Mouse (Mus musculus) midbrain, embryonic 16.5 days (tissue): ENCODE measurements around the gene Ablim1. TPM values are rescaled to one million over a fixed set of nuclear protein-coding genes. Genes with fewer than 3 reads are reported as not detected.

ENCODE experiments used
- ATAC-seq: fragments of 200-750 bp; cut with Nextera tagmentation; 2 replicates; pipeline ENCODE4 v1.8.0; 2017; ENCODE audit warnings: moderate TSS enrichment
- H3K27ac ChIP-seq: fragments of 300-500 bp; sonication (generic); 2 replicates; pipeline ENCODE4 v1.5.1; 2014; ENCODE audit warnings: mild to moderate bottlenecking, low read length, mixed read lengths
- H3K27me3 ChIP-seq: fragments of 300-500 bp; sonication (generic); 2 replicates; pipeline ENCODE4 v1.6.1; 2014; ENCODE audit warnings: low read depth, low read length, mixed read lengths; ENCODE audit not compliant: control insufficient read depth, insufficient read depth
- H3K36me3 ChIP-seq: fragments of 300-500 bp; sonication (generic); 2 replicates; pipeline ENCODE4 v1.6.1; 2014; ENCODE audit warnings: mild to moderate bottlenecking, low read length, moderate library complexity, mixed read lengths; ENCODE audit not compliant: control insufficient read depth, insufficient read depth
- H3K4me1 ChIP-seq: fragments of 300-500 bp; sonication (generic); 2 replicates; pipeline ENCODE4 v1.6.1; 2014; ENCODE audit warnings: mild to moderate bottlenecking, low read length, mixed read lengths; ENCODE audit not compliant: control insufficient read depth, insufficient read depth
- H3K4me2 ChIP-seq: fragments of 300-500 bp; sonication (generic); 2 replicates; pipeline ENCODE4 v1.6.1; 2014; ENCODE audit warnings: mild to moderate bottlenecking, low read length, mixed read lengths
- H3K4me3 ChIP-seq: fragments of 300-500 bp; sonication (generic); 2 replicates; pipeline ENCODE4 v1.5.1; 2014; ENCODE audit warnings: low read depth, mild to moderate bottlenecking, low read length, moderate library complexity, mixed read lengths
- H3K9ac ChIP-seq: fragments of 300-500 bp; sonication (generic); 2 replicates; pipeline ENCODE4 v1.6.1; 2014; ENCODE audit warnings: low read depth, low read length, mixed read lengths
- H3K9me3 ChIP-seq: fragments of 300-500 bp; sonication (generic); replicated peaks from 2 replicates; pipeline ENCODE4 v1.6.1; 2014; ENCODE audit warnings: mild to moderate bottlenecking, low read length, mixed read lengths; ENCODE audit not compliant: control insufficient read depth, poor library complexity, severe bottlenecking
- WGBS: fragments of 180-500 bp; shearing (Covaris S2); extraction: QIAGEN DNeasy Blood & Tissue Kit; methylation state at CpG from one replicate; pipeline ENCODE4 v1.1.7; 2014; 5-methylcytosine and 5-hydroxymethylcytosine counted together
- polyA plus RNA-seq: library from polyadenylated mRNA; unstranded; fragments of >200 nt; fragmentation: Nextera tagmentation; extraction: Ambion mirVana; gene quantifications from 2 replicates; pipeline ENCODE4 v1.2.1, GENCODE M21; 2015

Ablim1 gene
- polyA plus RNA-seq, 1 experiment from 2014 or later: 66.2 TPM

DNA sequence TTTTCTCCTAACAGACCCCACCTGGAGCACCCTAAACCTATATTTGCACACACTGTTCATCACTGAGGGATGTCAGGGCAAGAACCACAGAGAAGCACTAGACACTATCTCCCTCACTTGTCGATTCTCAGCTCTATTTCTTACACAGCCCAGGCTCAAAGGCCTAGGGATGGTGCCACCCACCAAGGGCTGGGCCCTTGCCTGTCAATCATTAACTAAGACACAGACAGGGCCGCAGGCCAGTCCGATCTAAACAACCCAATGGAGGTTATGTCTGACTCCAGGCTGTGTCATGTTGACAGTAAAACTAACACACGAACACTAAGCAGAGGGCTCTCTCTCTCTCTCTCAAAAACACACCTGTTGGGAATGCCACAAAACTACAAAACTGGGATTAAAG, 316.4 kb downstream of the Ablim1 start:
- ATAC-seq: no peak
- H3K36me3 ChIP-seq: no peaks in the 10 kb centered on the region
- WGBS: 86% methylated on average over 4 of the region's 4 CpGs
- H3K9ac ChIP-seq: no peak overlapping the region
- no peak overlapping the region for H3K4me2 ChIP-seq
- no peak overlapping the region for H3K4me3 ChIP-seq
- no peaks in the 10 kb centered on the region for H3K27me3 ChIP-seq
- 0 out of 2 replicates have a peak overlapping the region, but pooled peaks have one; percentile 15 for H3K27ac ChIP-seq
- H3K9me3 ChIP-seq: no peaks in the 10 kb centered on the region
- peaks cover 8% of the 10 kb centered on the region for H3K4me1 ChIP-seq

DNA sequence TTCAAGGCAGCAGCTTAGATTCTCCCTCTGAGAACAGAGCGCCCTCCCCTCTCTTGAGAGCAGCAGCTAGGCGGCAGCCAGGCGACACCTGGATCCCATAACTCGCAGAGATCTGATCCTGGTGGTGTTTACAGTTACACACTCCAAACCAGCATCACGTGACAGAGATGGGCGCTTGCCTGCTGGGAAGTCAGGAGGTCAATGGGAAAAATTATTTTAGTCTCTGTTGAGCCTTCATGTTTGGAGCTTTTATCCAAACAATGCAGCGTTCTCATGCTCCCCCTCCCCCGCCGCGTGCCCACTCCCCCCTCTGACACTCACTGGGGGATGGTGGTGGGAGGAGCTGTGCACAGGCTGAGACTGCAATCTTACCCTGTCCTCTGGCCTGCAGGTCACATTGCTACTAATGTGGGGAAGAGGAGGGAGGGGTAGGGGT, 317.5 kb downstream of the Ablim1 start:
- ATAC-seq: peak; percentile 66; the same call in 1 of the 2 replicates
- peak overlapping the region; percentile 50 for H3K27ac ChIP-seq
- H3K4me3 ChIP-seq: no peak overlapping the region
- H3K4me1 ChIP-seq: peaks cover 8% of the 10 kb centered on the region
- 0 out of 2 replicates have a peak overlapping the region, but pooled peaks have one; percentile 7 for H3K9ac ChIP-seq
- no peaks in the 10 kb centered on the region for H3K9me3 ChIP-seq
- peak overlapping the region; percentile 41 for H3K4me2 ChIP-seq
- H3K27me3 ChIP-seq: no peaks in the 10 kb centered on the region
- WGBS: 5% methylated on average over 10 of the region's 10 CpGs
- no peaks in the 10 kb centered on the region for H3K36me3 ChIP-seq

- Histone ChIP-seq H3K4me3 (no peak overlapping the region), H3K9ac (no peak overlapping the region), H3K4me2 (no peak overlapping the region), H3K27ac (no peak overlapping the region), H3K4me1 (peaks cover 14% of the 10 kb centered on the region), H3K36me3 (no peaks in the 10 kb centered on the region), H3K27me3 (no peaks in the 10 kb centered on the region), H3K9me3 (no peaks in the 10 kb centered on the region)
- 92% methylated on average over 4 of the region's 4 CpGs for WGBS
- no peak for ATAC-seq
Observed at GRCm38 (mm10) chr19:56995441-56995840, 319.3 kb downstream of the Ablim1 start.

- ATAC-seq: no peak
- no peak overlapping the region for H3K27ac ChIP-seq
- WGBS: 63% methylated on average over 4 of the region's 4 CpGs
- H3K4me2 ChIP-seq: no peak overlapping the region
- peaks cover 21% of the 10 kb centered on the region for H3K4me1 ChIP-seq
- no peak overlapping the region for H3K4me3 ChIP-seq
- H3K27me3 ChIP-seq: no peaks in the 10 kb centered on the region
- no peaks in the 10 kb centered on the region for H3K9me3 ChIP-seq
- H3K36me3 ChIP-seq: no peaks in the 10 kb centered on the region
- no peak overlapping the region for H3K9ac ChIP-seq
Observed at GRCm38 (mm10) chr19:56994653-56995052, 320.1 kb downstream of the Ablim1 start.

DNA sequence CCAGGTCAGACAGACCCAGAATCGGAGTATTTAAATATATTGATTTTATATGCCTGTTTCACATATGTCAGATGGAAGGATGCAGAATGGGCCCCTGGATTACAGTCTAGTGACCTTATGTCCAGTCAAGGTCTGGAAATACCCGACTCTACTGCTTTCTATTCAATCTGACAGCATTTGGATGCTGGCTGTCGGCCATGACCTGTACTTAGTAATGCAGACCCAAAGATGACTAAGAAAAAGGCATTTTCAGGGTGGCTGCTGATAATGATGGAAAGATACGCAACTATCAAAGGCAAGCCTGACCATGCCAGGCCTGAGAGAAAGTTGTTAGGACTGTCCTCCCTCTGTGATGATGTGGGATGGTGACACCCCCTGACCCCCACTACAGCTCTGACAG, 321.0 kb downstream of the Ablim1 start:
- Histone ChIP-seq H3K9me3 (no peaks in the 10 kb centered on the region), H3K36me3 (no peaks in the 10 kb centered on the region), H3K9ac (no peak overlapping the region), H3K4me3 (no peak overlapping the region), H3K27ac (no peak overlapping the region), H3K4me1 (peaks cover 23% of the 10 kb centered on the region), H3K27me3 (no peaks in the 10 kb centered on the region), H3K4me2 (no peak overlapping the region)
- no peak for ATAC-seq
- 77% methylated on average over 4 of the region's 4 CpGs for WGBS

DNA sequence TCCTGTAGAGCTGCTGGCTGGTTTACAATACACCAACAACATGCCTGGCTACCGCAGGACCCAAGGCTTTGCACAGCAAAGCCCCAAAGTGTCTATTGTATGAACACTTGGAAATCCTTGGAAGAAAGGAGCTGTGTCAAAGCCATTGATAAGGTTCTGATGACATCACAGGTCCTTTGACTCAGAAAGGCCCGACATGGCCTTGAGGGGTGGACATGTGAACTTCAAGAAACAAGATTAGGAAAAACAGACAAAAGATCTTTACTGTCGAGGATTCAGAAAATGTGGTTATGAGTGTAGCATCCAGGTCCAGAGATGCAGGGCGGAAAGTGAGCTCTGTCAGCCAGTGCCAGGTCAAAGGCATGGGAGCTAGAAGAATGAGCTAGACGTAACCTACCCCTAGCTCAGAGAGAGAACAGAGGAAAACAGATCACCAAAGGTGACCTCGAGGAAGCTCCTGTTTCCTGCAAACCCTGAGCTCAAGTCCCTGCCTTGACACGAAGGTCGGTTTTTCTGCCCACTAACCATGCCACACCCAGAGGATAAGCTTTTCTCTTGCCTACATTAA, 321.7 kb downstream of the Ablim1 start:
- H3K4me1 ChIP-seq: peaks cover 23% of the 10 kb centered on the region
- WGBS: 71% methylated on average over 8 of the region's 8 CpGs
- no peak for ATAC-seq

DNA sequence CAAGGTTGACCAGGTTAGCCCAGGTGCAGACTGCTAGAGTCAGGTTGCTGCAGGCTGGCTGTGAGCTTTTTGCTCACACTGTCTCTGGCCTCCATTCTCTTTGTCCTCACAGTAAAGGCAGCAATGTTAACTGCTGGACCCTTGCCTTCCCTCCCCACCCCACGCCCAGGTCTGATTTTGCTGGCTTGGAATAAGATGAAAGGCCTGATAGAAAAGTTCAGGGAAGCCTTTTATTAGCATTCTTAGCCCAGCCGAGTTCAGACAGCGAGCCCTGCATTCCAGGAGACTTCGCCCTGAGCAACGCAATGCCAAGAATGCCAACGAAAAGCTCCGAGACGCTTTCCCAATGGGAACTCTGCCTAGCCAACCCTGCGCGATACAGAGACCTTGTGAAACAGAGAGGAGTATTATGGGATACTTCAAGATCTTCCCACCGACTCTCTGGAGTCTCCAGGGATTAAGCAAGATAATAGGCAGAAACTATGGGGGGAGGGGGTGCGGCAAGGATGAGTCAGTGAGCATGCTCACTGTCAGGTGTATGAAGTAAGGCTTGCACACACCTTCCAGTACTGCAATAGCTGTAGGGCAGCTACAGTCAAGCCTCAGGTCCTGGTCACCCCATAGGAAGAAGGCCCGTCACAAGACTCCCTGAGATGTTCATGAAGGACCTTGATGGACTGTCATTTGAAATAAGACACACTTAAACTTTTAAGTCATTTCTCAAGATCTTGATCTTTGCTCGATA, 324.2 kb downstream of the Ablim1 start:
- ATAC-seq: peak; percentile 83
- WGBS: 12% methylated on average over 14 of the region's 14 CpGs
- H3K36me3 ChIP-seq: no peaks in the 10 kb centered on the region
- H3K27ac ChIP-seq: peak overlapping the region; percentile 58
- H3K4me2 ChIP-seq: peak overlapping the region; percentile 30
- H3K4me3 ChIP-seq: no peak overlapping the region
- no peak overlapping the region; the same call in 1 of the 2 replicates for H3K9ac ChIP-seq
- no peaks in the 10 kb centered on the region for H3K9me3 ChIP-seq
- no peaks in the 10 kb centered on the region for H3K27me3 ChIP-seq
- H3K4me1 ChIP-seq: peaks cover 14% of the 10 kb centered on the region

More for the DNA sequence above, 321.7 kb downstream of the Ablim1 start:
- no peaks in the 10 kb centered on the region for H3K36me3 ChIP-seq
- no peak overlapping the region for H3K4me3 ChIP-seq
- no peak overlapping the region for H3K9ac ChIP-seq
- no peaks in the 10 kb centered on the region for H3K9me3 ChIP-seq
- H3K27me3 ChIP-seq: no peaks in the 10 kb centered on the region
- H3K4me2 ChIP-seq: no peak overlapping the region
- no peak overlapping the region for H3K27ac ChIP-seq

DNA sequence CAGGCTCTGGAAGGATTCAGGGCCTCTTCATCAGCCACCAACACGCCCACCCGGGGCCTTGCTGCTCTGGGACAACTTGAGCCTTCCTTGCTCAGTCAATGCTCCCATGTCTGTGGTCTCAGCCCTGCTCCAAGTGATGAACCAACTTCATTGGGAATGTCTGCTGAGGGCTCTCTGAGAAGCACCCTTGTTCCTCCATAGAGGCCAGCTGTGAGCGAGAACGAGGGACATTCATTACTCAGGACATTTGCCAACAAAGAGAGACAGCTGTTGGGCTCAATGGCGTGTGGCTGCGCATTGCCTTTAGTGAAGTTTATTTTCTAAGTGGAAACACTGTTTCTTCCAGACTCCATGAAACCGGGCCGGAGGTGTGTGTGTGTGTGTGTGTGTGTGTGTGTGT, 325.5 kb downstream of the Ablim1 start:
- Histone ChIP-seq H3K4me3 (no peak overlapping the region), H3K4me1 (peaks cover 14% of the 10 kb centered on the region), H3K27ac (no peak overlapping the region), H3K9me3 (no peaks in the 10 kb centered on the region), H3K36me3 (no peaks in the 10 kb centered on the region), H3K4me2 (no peak overlapping the region), H3K9ac (no peak overlapping the region), H3K27me3 (no peaks in the 10 kb centered on the region)
- WGBS: 79% methylated on average over 8 of the region's 8 CpGs
- no peak for ATAC-seq

- no peak for ATAC-seq
- no peak overlapping the region for H3K9ac ChIP-seq
- no peaks in the 10 kb centered on the region for H3K36me3 ChIP-seq
- no peak overlapping the region for H3K4me3 ChIP-seq
- H3K27ac ChIP-seq: no peak overlapping the region
- 71% methylated on average over 4 of the region's 4 CpGs for WGBS
- H3K4me2 ChIP-seq: no peak overlapping the region
- no peaks in the 10 kb centered on the region for H3K4me1 ChIP-seq
- H3K27me3 ChIP-seq: no peaks in the 10 kb centered on the region
- no peaks in the 10 kb centered on the region for H3K9me3 ChIP-seq
Observed at GRCm38 (mm10) chr19:56984229-56984628, 330.5 kb downstream of the Ablim1 start.
